Mouse (Mus musculus): ENCODE measurements around the gene Inpp4a.

DNA sequence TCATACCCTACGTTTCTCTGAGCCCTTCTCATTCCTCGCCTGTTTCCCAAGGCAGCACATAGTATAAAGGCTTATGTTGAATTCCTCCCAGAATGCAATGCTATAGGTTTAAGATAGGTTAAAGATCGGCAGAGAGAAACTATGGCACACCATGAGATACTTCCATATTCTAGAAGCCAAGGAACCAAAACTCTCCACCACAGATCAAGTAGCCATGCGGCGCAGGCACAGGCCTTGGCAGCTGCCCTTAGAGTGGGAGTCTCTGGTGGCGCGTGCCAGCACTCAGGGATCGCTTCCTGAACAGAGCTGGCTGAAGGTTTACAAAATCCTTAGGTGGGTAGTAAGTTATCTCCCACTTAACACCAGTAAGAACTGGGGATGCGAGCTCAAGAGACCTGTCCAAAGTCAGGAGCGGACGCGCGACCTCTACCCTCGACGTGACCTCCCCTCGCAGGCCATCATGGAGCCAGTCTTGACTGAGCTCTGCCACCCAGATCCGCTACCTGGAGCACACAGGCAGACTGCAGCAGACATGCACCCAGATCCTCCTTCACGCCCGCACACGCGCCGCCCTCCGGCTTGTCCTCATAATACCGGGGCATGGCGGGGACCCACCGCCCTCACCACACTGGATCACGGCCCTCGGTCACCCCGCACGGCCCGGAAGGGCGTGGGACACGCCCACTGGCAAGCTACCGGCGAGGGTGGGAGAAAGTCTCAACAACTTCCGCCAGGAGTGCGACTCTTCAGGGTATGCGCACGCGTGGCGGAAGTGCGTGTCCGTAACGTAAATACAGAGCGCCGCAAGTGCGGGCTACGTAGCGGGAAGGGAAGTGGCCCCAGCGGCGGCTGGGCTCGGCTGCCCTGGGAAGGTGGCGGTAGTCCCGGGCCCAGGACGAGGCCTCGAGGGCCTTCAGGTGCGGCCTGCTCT, 130.0 kb downstream of the Inpp4a start, which contains the start of the genes Coa5 and Unc50:
- TF ChIP-seq ZC3H11A (IDR thresholded peaks at IDR 0.05; ENCODE audit: borderline replicate concordance, low read depth, low read length) (no peak), MAFK (IDR thresholded peaks at IDR 0.05; ENCODE audit: insufficient read depth, low read depth, low read length) (no peak), HCFC1 (IDR thresholded peaks at IDR 0.05; ENCODE audit: borderline replicate concordance, insufficient read depth, low read length) (peak; percentile 88), ZNF384 (IDR thresholded peaks at IDR 0.05; ENCODE audit: low read depth, low read length) (no peak)
